Mouse (Mus musculus): ENCODE data around the gene Schip1. TPM values are rescaled to one million over a fixed set of nuclear protein-coding genes. Genes with fewer than 3 reads are reported as not detected.

The Schip1 gene
- polyA plus RNA-seq, 1 experiment: not detected

DNA sequence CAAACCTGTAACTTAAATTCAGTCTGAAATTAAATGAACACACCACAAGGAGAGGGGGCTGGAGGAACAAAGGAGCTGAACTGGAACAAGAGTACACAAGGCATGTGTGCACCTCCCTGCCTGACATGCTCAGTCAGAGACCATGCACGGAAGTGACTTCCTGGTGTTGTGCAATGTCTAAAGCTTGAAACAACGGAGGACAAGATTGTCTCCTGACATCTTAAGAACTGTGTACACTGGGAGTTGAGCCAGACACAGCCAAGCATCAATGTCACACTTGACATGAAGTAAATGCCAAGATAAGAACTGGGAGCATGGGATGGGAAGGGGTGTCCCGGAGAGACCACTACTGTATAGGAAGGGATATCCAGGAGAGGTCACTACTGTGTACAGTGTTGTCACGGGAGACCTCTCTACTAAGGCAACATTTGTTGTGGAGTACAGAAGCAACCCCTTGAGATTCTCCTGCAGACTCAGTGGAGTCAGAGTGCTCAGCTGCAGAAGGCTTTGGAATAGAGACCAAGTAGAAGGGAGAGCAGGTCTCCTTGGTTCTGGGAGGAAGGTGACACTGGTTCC is 490.6 kb downstream of the Schip1 start:
- no peak for TF ChIP-seq GATA1 (IDR thresholded peaks at IDR 0.05; ENCODE audit: low read length)

DNA sequence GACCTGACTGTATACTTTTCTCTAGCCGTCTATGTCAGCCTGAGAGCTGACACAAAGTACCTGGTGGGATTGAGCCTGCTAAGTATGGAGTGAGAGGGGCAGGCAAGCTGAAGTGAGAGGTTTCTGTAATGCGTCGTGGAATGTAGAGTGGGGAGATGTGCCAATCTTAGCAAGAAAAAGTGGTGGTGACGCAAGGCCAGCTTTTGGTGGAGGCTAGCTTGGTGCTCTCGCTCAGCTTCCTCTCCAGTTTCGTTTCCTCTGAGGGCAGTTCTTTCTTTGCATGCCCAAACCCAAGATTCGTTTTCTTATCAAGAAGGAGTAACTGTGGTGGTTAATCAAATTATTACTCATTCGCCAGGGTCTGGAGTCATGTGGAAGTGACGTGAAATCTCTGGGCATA is 492.3 kb downstream of the Schip1 start:
- TF ChIP-seq GATA1 (IDR thresholded peaks at IDR 0.05; ENCODE audit: low read length): no peak

DNA sequence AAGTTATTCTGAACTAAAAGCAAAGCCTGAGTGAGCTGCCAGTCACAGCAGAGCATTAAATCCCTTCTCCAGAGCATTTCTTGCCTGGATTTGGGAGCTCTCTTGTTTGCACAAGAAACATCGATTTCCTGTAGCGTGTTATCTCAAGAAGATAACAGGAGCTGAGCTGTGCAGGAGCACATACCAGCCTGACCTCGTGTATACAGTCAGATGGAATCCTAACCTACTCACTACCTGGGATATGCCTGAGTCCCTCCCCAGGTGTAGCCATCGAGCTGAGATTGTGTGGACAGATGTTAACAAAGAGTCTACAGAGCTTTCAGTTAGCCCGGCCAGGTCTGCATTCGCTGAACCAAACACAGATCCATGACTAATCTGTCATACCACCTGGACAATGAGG is 494.1 kb downstream of the Schip1 start:
- no peak for TF ChIP-seq GATA1 (IDR thresholded peaks at IDR 0.05; ENCODE audit: low read length)

DNA sequence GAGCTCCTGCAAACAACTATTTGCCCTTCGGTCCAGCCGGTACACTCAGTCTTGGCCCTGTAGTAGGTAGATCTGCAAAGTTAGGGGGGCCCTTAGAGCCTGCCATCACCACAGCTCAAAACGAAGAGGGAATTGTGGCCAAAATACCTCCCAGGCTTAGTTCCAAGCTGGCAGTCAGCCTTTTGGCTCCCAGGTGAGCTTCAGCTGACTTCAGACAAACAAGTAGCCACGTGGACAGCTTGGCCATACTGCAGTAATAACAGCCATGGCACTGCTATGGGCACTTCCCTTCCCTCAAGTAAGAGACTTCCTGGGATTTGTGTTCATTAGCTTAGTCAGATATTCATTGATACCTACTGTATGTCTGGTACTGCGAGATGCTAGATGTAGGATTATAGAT is 495.5 kb downstream of the Schip1 start:
- TF ChIP-seq GATA1 (IDR thresholded peaks at IDR 0.05; ENCODE audit: low read length): no peak

DNA sequence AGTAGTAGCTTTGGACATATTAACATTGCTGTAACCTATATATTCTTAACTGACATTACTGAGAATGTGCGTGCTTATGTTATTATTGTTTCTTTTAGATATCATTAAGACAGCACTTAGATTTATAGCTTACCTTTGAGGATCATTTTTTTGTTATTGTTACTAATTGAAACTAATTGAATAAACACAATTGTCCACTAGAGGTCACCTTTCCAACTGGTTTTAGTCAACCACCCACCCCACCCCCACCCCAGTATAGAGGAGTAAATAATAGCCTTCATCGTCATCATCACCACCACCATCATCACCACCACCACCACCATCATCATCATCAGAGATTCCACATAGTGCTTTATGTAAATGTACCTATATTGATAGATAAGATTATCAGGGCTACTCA is 498.2 kb downstream of the Schip1 start:
- TF ChIP-seq GATA1 (IDR thresholded peaks at IDR 0.05; ENCODE audit: low read length): no peak

DNA sequence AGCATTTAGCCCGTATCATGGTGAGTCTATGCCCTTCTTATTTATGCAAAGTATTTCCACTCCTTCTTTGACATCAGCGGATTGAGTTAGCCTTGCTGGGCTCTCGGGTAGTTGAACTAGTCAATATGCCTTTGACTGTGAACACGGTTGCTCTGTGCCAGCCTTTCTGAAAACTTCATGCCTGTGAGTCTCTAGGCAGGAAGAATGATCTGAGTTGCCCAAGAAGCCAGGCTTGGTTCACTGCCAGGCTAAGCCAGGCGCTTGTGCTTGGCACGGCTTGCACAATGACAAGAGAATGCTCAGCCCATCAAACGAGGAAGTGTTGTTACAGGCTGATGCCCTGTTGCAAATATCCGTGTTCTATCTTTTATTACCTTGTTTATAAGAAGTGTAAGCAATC is 499.3 kb downstream of the Schip1 start:
- no peak for TF ChIP-seq GATA1 (IDR thresholded peaks at IDR 0.05; ENCODE audit: low read length)

DNA sequence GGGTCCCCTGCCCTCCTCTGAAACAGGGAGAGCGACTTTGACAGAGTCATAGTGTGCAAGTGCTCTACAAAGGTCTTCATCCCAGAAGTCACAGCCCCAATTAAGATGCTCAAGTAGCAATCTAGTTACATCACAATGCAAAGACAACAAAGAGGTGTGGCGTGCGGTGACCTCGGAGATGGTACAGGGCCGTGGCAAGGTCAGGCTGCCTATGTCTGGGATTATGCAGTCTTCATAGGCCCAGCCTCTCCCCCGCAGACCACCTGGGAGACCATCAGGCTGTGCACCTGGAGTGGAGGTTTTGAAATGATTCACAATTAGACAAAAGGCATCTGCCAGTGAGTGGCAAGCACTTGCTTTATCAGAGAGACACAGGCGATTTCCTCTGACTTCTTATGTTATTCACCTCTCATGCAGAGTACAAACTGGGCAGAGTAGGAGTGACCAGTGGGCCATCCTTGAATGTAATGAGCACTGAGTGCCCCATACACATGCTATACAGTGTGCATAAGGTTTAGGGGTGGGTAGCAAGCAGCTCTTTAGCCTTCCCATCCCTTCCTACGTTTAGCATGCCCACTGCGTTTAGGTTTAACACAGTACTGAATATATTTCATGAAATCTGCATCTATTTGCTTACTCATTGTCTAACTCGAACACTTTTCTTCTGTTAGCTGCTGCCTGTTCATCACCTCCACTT is 500.5 kb downstream of the Schip1 start:
- TF ChIP-seq GATA1 (IDR thresholded peaks at IDR 0.05; ENCODE audit: low read length): no peak

DNA sequence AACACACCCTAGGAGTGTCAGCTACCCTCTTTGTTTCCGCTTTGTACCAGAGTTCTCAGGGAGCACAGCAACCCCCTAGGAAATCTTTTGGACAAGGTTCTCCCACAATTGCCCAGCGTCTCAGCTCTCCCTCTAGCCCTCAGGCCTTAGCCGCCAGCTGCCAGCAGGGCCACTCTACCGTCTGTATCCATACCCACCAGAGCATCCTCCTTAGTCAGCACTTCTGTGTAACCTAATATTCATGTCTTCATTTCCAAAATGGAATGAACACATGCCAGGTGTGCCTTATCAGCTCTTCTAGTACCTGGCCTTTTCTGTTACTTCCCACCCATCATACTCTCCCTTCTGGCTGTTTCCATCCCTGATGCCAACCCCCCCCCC is 501.1 kb downstream of the Schip1 start:
- no peak for TF ChIP-seq GATA1 (IDR thresholded peaks at IDR 0.05; ENCODE audit: low read length)

DNA sequence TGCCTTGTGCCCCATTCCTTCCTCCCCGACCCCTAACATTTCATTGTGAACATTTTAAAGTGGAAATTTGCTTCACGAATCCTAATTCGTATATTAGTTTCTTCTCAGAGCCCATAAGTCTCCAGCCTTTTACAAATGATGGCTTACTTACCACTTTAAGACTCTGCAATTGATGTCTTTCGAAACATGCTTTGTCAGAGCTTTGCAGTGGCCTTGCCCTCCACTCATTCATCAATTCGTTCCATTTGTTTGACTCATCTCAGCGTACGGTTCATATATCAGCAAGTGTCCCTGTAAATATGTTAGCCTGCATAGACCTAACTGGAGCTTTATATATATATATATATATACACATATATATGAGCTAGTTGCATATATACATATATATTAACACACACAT is 503.0 kb downstream of the Schip1 start:
- TF ChIP-seq GATA1 (IDR thresholded peaks at IDR 0.05; ENCODE audit: low read length): no peak

DNA sequence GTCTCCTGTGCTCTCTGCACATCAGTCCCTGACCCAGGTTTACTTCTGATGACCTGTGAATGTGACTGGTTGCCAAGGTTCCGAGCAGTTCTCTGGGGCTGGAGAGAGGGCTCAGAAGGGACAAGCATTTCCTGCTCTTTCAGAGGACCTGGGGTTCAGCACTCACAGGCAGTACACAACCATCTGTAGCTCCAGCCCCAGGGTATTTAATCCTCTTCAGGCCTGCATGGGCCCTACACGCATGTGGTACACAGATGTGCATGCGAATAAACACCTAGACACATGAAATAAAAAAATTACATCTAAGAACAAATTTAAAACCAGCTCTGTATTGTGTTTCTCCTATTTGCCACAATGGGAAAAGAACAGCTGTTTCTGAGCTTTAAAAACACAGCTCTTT is 503.5 kb downstream of the Schip1 start:
- no peak for TF ChIP-seq GATA1 (IDR thresholded peaks at IDR 0.05; ENCODE audit: low read length)

DNA sequence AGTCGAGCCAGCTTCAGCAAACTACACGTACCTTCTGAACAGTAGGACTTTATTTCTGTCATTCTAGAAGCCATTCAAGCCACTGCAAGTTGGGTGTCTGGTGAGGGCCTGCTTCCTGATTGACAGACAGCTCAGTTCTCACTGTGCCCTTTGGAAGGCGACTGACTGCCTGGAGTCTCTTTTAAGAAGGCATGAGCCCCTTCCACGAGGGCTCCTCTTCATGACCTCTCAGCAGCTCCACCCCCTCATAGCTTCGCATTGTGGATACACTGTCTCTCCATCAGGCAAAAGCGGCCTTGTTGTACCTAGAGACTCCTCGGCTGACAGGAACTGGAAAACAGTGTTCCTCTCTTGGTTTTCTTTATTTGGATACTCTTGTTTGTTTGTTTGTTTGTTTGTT is 504.1 kb downstream of the Schip1 start:
- no peak for TF ChIP-seq GATA1 (IDR thresholded peaks at IDR 0.05; ENCODE audit: low read length)

DNA sequence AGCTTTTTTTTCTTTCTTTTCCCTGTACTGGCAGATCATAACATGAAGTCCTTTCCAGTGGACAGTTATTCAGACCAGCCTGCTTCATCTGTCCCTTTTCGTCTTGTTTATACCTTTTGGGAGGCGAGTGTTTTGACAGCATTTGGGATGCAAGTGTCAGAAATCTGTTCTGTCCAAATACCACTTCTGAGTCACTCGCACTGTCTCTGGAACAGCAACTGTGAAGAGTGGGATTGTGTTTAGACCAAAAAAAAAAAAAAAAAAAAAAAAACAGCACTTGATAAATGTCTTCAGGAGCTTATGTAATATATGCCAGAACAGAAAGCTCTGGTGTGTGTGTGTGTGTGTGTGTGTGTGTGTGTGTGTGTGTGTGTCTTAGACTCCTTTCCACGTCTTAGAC is 505.7 kb downstream of the Schip1 start:
- TF ChIP-seq GATA1 (IDR thresholded peaks at IDR 0.05; ENCODE audit: low read length): no peak

DNA sequence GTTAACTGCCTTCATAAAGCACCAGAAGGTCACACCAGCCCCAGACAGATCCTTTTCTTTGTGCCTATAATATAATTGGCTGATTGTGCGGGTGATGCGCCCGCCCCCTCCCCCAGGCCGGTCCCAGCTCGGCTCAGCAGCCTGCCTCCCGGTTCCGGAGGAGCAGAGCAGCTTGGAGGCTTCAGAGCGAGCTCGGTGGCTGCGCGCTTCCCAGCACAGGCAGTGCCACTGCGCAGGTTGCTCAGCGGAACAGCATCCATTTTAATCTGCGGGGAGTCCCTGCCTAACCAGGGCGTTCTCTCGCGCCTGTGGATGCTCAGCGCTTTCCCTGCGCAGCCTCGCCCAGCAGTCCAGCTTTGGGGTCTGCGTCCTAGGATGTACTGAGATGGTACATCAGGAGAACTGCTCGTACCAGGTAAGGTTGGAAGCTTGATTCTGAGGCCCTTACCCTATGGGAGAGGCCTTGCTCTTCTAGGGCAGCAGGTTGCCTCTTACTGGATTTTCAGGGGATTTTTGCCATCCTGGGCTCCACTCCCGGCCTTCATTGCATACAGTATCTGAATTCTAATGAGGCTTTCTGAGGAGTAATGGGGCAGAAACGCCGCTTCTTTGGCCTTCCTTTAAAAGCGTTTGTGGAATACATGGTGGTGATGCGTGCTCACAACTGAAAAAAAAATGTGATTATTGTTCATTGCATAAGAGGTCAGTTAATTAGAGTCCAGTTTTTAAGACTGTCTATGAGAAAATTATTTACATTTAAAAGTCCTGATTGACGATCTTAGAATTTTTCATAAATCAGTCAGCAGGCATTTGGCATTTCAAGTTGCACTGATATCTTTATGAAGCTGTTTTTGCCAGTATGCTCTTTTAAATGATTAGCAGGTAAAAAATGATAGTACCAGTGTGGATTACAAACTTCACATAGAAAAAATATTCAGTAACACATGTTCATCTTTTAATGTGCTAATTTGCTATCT is 507.9 kb downstream of the Schip1 start:
- no peak for TF ChIP-seq GATA1 (IDR thresholded peaks at IDR 0.05; ENCODE audit: low read length)

DNA sequence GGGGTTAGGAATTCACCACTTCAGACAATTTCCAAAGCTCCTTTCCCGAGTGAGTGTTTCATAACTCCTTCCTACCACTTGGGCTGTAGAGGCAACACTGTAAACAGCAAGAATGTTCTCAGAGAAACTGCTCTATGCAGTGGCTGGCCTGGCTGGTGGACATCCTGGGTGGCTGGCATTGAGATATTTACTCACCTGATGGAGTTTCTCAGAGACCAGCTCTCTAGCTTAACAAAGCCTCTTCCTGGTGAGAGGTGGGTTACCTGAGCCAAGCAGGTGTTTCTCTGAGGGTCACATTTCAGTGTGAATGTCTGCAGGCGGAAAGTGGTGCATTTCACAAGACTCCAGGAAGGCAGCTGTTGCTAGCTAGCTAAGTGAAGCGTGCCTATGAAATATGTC is 508.6 kb downstream of the Schip1 start:
- no peak for TF ChIP-seq GATA1 (IDR thresholded peaks at IDR 0.05; ENCODE audit: low read length)

DNA sequence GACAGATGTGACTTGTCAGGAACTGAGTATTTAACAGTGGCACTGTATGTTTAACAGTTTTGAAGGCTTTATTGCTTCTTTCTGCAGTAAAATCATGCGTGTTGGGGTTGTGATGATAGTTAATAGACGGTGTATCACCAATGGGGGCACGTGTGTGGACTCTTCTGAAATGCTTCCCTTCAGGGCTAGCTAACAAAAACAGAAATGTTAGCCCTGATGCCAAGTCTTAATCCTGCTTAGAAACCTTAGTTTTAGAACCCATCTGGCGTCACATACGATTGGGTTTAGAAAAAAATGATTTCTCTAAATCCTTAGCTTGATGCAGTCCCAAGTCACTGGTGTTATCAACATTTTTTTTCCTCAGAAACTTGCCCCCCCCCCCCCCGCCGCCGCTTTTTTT is 509.5 kb downstream of the Schip1 start:
- no peak for TF ChIP-seq GATA1 (IDR thresholded peaks at IDR 0.05; ENCODE audit: low read length)

DNA sequence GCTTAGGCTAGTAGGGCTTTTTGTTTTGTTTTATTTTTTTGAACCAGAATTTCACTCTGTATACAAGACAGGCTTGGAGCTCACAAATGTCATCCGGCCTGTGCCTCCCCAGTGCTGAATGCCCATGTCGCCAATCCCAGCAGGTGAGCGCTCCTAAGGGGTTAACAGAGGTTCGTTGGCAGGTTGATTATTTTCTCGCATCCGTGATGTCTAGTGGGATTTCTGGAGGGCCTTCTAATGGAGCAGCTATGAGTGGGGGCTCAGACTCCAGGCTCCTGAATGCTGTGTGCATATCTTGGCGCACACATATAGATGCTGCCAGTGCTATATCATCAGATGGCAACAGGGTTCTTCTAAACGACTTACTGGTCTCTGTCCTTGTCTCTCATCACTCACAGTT is 510.0 kb downstream of the Schip1 start:
- TF ChIP-seq GATA1 (IDR thresholded peaks at IDR 0.05; ENCODE audit: low read length): no peak

Measured in G1E-ER4 (cell line).